In genomic region chr9:117356764-117357442, GRCm38 (mm10) we compare ENCODE assay signal across 8 mouse cellular contexts.
DNase-seq lines count a peak whose midpoint lies in the region; ATAC-seq and TF ChIP-seq lines count a peak whose summit lies in the region.

No protein-coding gene starts in this region.

- intact Hi-C loops in heart, postnatal 36 days (cut with DNase I) = loop anchor here (5.0 kb wide), 1 partner anchor 105 kb away; no protein-coding TSS in a partner anchor

- no peaks in the 10 kb centered on the region; the same call in 1 of the 2 replicates for H3K27me3 ChIP-seq in cerebellum, adult 2 months (ENCODE audit: control insufficient read depth, insufficient read depth, low read length)
- H3K27me3 ChIP-seq in liver, postnatal 0 days (ENCODE audit: insufficient read depth, low read length) = no peaks in the 10 kb centered on the region

- no peak overlapping the region for H3K4me3 ChIP-seq in ES-E14 (ENCODE audit: insufficient read depth in 1 of 2, low read depth in 1 of 2, low read length in 2 of 2, poor library complexity in 1 of 2, severe bottlenecking in 1 of 2)
- H3K4me3 ChIP-seq in cerebellum, adult 2 months (replicated peaks; ENCODE audit: insufficient read depth, low read depth, low read length) = no peak overlapping the region
- H3K4me3 ChIP-seq in layer of hippocampus, adult 2 months = no peak overlapping the region
- H3K4me3 ChIP-seq in liver, postnatal 0 days (ENCODE audit: low read depth, low read length) = no peak overlapping the region

- in situ Hi-C loops in ES-E14 (cut with MboI; ENCODE audit: low sequenced_read_pairs in 2 of 2, unreplicated experiment in 2 of 2) = no loop called here

- no peaks in the 10 kb centered on the region for H3K9me3 ChIP-seq in ES-E14 (ENCODE audit: control insufficient read depth, insufficient read depth, low read depth, low read length)
- no peaks in the 10 kb centered on the region for H3K9me3 ChIP-seq in liver, postnatal 0 days (ENCODE audit: low read length)

- 6% methylated on average over 9 of the region's 9 CpGs for WGBS in cerebellum, adult 2 months
- WGBS in liver, postnatal 0 days (ENCODE audit: insufficient replicate concordance) = 19% methylated on average over 9 of the region's 9 CpGs

- no peak overlapping the region for H3K9ac ChIP-seq in ES-E14 (ENCODE audit: insufficient read depth, low read depth, low read length, poor library complexity, severe bottlenecking)
- no peak overlapping the region for H3K9ac ChIP-seq in liver, postnatal 0 days (replicated peaks)

- H3K4me1 ChIP-seq in ES-E14 (ENCODE audit: control insufficient read depth in 2 of 2, insufficient read depth in 2 of 2, low read length in 2 of 2, poor library complexity in 1 of 2) = no peaks in the 10 kb centered on the region
- no peaks in the 10 kb centered on the region for H3K4me1 ChIP-seq in cerebellum, adult 2 months (ENCODE audit: control insufficient read depth, insufficient read depth, low read length)
- no peaks in the 10 kb centered on the region for H3K4me1 ChIP-seq in liver, postnatal 0 days (ENCODE audit: insufficient read depth)

- H3K27ac ChIP-seq in ES-E14 (ENCODE audit: insufficient read depth, low read depth, low read length, poor library complexity, severe bottlenecking) = no peak overlapping the region
- H3K27ac ChIP-seq in cerebellum, adult 2 months (ENCODE audit: insufficient read depth, low read length) = no peak overlapping the region
- no peak overlapping the region for H3K27ac ChIP-seq in layer of hippocampus, adult 2 months
- no peak overlapping the region for H3K27ac ChIP-seq in liver, postnatal 0 days (ENCODE audit: low read depth)

- H3K4me2 ChIP-seq in liver, postnatal 0 days (ENCODE audit: low read depth, low read length) = no peak overlapping the region

- ATAC-seq in frontal cortex, adult (ENCODE audit: low TSS enrichment) = peak; percentile 62; the same call in 1 of the 2 replicates
- 0 out of 2 replicates have a peak, but pooled peaks have one; percentile 15 for ATAC-seq in liver, postnatal 0 days

- no peaks in the 10 kb centered on the region for H3K36me3 ChIP-seq in ES-E14 (ENCODE audit: control insufficient read depth, insufficient read depth, low read length, poor library complexity, severe bottlenecking)
- H3K36me3 ChIP-seq in liver, postnatal 0 days (replicated peaks; ENCODE audit: insufficient read depth, low read length) = no peaks in the 10 kb centered on the region

- no peak for TF ChIP-seq POLR2A in cerebellum, adult 2 months (IDR thresholded peaks at IDR 0.05; ENCODE audit: borderline replicate concordance, insufficient read depth, low read length)

- DNase-seq in ES-E14 (ENCODE audit: low read depth, low spot score) = peak; percentile 17
- DNase-seq in cerebellum, adult 2 months = peak; percentile 49 to 66
- DNase-seq in heart, postnatal 36 days = peak; percentile 76 to 80
- DNase-seq in layer of hippocampus, adult 2 months (ENCODE audit: low spot score in 2 of 2) = peak; percentile 56 to 81
- DNase-seq in liver, postnatal 0 days = peak; percentile 25
- peak; percentile 27 for DNase-seq in ovary, postnatal 10 days (ENCODE audit: low spot score)
- no peak for DNase-seq in urinary bladder, postnatal 10 days (ENCODE audit: low spot score)

- TF ChIP-seq CTCF in cerebellum, adult 2 months (IDR thresholded peaks at IDR 0.05; ENCODE audit: borderline replicate concordance, insufficient read depth, low read depth, low read length) = no peak
- no peak for TF ChIP-seq CTCF in layer of hippocampus, adult 2 months (conservative IDR thresholded peaks at IDR 0.05)
- TF ChIP-seq CTCF in liver, postnatal 0 days (IDR thresholded peaks at IDR 0.05; ENCODE audit: low read depth) = no peak

- TF ChIP-seq EP300 in liver, postnatal 0 days (IDR thresholded peaks at IDR 0.05; ENCODE audit: low read depth) = peak; percentile 35; the same call in 1 of the 2 replicates

TF ChIP-seq in ES-E14, 5 proteins besides CTCF, POLR2A, EP300 and RAD21:
- no peak for TF ChIP-seq ZNF384 (IDR thresholded peaks at IDR 0.05; ENCODE audit: low read depth, low read length)
- TF ChIP-seq ZC3H11A (IDR thresholded peaks at IDR 0.05; ENCODE audit: borderline replicate concordance, low read depth, low read length) = no peak
- no peak for TF ChIP-seq CHD2 (IDR thresholded peaks at IDR 0.05; ENCODE audit: low read depth, low read length)
- TF ChIP-seq HCFC1 (IDR thresholded peaks at IDR 0.05; ENCODE audit: borderline replicate concordance, insufficient read depth, low read length) = no peak
- TF ChIP-seq MAFK (IDR thresholded peaks at IDR 0.05; ENCODE audit: insufficient read depth, low read depth, low read length) = no peak
